ENCODE assay signal across 26 mouse cellular contexts in the genomic region with DNA sequence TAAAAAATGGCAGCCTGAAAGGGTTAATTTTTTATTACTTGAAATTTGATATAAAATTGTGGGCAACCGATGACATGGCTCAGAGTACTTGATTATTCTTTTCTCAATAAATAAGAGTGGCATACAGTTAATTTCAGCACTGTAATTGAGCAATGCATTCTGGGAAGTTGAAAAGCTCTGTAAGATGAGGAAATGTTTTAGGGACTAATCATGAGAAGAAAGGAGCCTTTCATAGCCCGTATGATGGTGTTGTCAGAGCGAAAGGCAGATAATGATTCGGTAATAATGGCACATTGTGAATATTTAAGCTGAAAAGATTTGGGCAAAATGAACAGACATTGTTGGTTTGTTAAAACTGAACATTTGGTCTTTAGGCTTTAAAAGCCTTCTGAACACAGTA.
DNase-seq lines count a peak whose midpoint lies in the region; ATAC-seq and TF ChIP-seq lines count a peak whose summit lies in the region.
"Had no signal": no experiment of that assay in that cellular context is flagged by ENCODE, and none has a peak within 500 bp of the region (broad histone marks: within the 10 kb centered on the region; RNA-seq: fewer than 3 reads in every experiment).

No protein-coding gene starts in this region.

- no peaks in the 10 kb centered on the region for H3K27me3 ChIP-seq in forebrain, embryonic 12.5 days
- H3K27me3 ChIP-seq in forebrain, embryonic 10.5 days (ENCODE audit: poor library complexity, severe bottlenecking), result no peaks in the 10 kb centered on the region
- H3K27me3 ChIP-seq in embryonic facial prominence, embryonic 14.5 days (replicated peaks; ENCODE audit: control insufficient read depth, insufficient read depth, low read length), result no peaks in the 10 kb centered on the region
- H3K27me3 ChIP-seq: heart, embryonic 12.5 days; limb, embryonic 15.5 days; liver, embryonic 13.5 days; Patski had no signal

- 18% methylated on average over 4 of the region's 4 CpGs for WGBS in forebrain, embryonic 12.5 days
- 73% methylated on average over 4 of the region's 4 CpGs for WGBS in forebrain, embryonic 10.5 days
- 44% methylated on average over 4 of the region's 4 CpGs for WGBS in embryonic facial prominence, embryonic 14.5 days

- H3K4me3 ChIP-seq in forebrain, embryonic 12.5 days (replicated peaks), result no peak overlapping the region
- no peak overlapping the region for H3K4me3 ChIP-seq in forebrain, embryonic 10.5 days
- H3K4me3 ChIP-seq in left cerebral cortex, adult 2 months, result no peak overlapping the region
- no peak overlapping the region for H3K4me3 ChIP-seq in embryonic facial prominence, embryonic 14.5 days (ENCODE audit: low read depth, low read length)
- H3K4me3 ChIP-seq: heart, embryonic 12.5 days; limb, embryonic 10.5 days; limb, embryonic 15.5 days; liver, embryonic 13.5 days; midbrain, embryonic 10.5 days had no signal

- H3K4me1 ChIP-seq in forebrain, embryonic 12.5 days, result peaks cover 19% of the 10 kb centered on the region; the same call in 1 of the 2 replicates
- peaks cover 20% of the 10 kb centered on the region for H3K4me1 ChIP-seq in forebrain, embryonic 10.5 days
- peaks cover 23% of the 10 kb centered on the region; the same call in 1 of the 2 replicates for H3K4me1 ChIP-seq in embryonic facial prominence, embryonic 14.5 days (ENCODE audit: control insufficient read depth, insufficient read depth, low read length)

- peaks cover 5% of the 10 kb centered on the region; the same call in 1 of the 2 replicates for H3K36me3 ChIP-seq in forebrain, embryonic 12.5 days (replicated peaks)
- H3K36me3 ChIP-seq in forebrain, embryonic 10.5 days (replicated peaks), result peaks cover 3% of the 10 kb centered on the region; the same call in 1 of the 2 replicates
- 0 out of 2 replicates have a peak, but pooled peaks cover 4% of the 10 kb centered on the region for H3K36me3 ChIP-seq in embryonic facial prominence, embryonic 14.5 days (ENCODE audit: control insufficient read depth, insufficient read depth, low read length)
- H3K36me3 ChIP-seq: limb, embryonic 10.5 days; limb, embryonic 15.5 days; liver, embryonic 13.5 days; midbrain, embryonic 10.5 days had no signal

- no peak overlapping the region for H3K4me2 ChIP-seq in forebrain, embryonic 12.5 days
- H3K4me2 ChIP-seq in embryonic facial prominence, embryonic 14.5 days (ENCODE audit: low read depth, low read length), result no peak overlapping the region
- H3K4me2 ChIP-seq: heart, embryonic 12.5 days; hindbrain, embryonic 14.5 days; limb, embryonic 15.5 days; liver, embryonic 13.5 days had no signal

- TF ChIP-seq CTCF in left cerebral cortex, adult 2 months (IDR thresholded peaks at IDR 0.05), result no peak

- H3K27ac ChIP-seq in forebrain, embryonic 12.5 days, result no peak overlapping the region
- H3K27ac ChIP-seq in forebrain, embryonic 10.5 days, result no peak overlapping the region
- H3K27ac ChIP-seq in left cerebral cortex, adult 2 months, result peak overlapping the region; percentile 41; the same call in 1 of the 2 replicates
- no peak overlapping the region for H3K27ac ChIP-seq in embryonic facial prominence, embryonic 14.5 days (replicated peaks; ENCODE audit: low read depth, low read length)
- H3K27ac ChIP-seq: hindbrain, embryonic 14.5 days; limb, embryonic 10.5 days; limb, embryonic 15.5 days; liver, embryonic 13.5 days; midbrain, embryonic 10.5 days had no signal

- no peak overlapping the region for H3K9ac ChIP-seq in forebrain, embryonic 12.5 days
- H3K9ac ChIP-seq in embryonic facial prominence, embryonic 14.5 days (ENCODE audit: low read depth, low read length), result no peak overlapping the region
- H3K9ac ChIP-seq: heart, embryonic 12.5 days; hindbrain, embryonic 14.5 days; limb, embryonic 15.5 days; liver, embryonic 13.5 days had no signal

- DNase-seq in forebrain, embryonic 10.5 days (ENCODE audit: extremely low spot score, low spot score), result no peak
- no peak for DNase-seq in left cerebral cortex, adult 2 months (ENCODE audit: extremely low spot score in 1 of 2, low spot score in 2 of 2)
- DNase-seq in left cerebral cortex, adult 11 months (ENCODE audit: low spot score), result no peak
- DNase-seq in embryonic facial prominence, embryonic 14.5 days (ENCODE audit: low spot score), result peak; percentile 47
- DNase-seq in urinary bladder, adult 18-20 months (ENCODE audit: low spot score in 2 of 2), result no peak
- DNase-seq: adrenal gland, postnatal 14 days; cerebellum, adult 18-20 months; cerebellum, postnatal 14 days; gastrocnemius, postnatal 14 days; heart, postnatal 4 days; kidney, postnatal 25 days; liver, embryonic 13.5 days; lung, adult 18-20 months; lung, postnatal 10 days; thymus, adult 2 months; thymus, postnatal 36 days had no signal

- intact Hi-C loops in left cerebral cortex, adult 2 months (cut with DNase I), result no loop called here

- 0 out of 2 replicates have a peak, but pooled peaks have one; percentile 27 for ATAC-seq in forebrain, embryonic 12.5 days (ENCODE audit: low FRiP score)
- no peak for ATAC-seq in embryonic facial prominence, embryonic 14.5 days (ENCODE audit: low read depth)
- 0 out of 2 replicates have a peak, but pooled peaks have one; percentile 26 for ATAC-seq in megakaryocyte progenitor cell, adult 5-6 weeks (replicated peaks; ENCODE audit: poor library complexity)
- ATAC-seq: intestine, postnatal 0 days; midbrain, embryonic 16.5 days; Patski had no signal

- no peaks in the 10 kb centered on the region for H3K9me3 ChIP-seq in forebrain, embryonic 12.5 days
- H3K9me3 ChIP-seq in forebrain, embryonic 10.5 days, result no peaks in the 10 kb centered on the region
- no peaks in the 10 kb centered on the region for H3K9me3 ChIP-seq in embryonic facial prominence, embryonic 14.5 days (ENCODE audit: control insufficient read depth, low read length)
- H3K9me3 ChIP-seq: heart, embryonic 12.5 days; limb, embryonic 10.5 days; limb, embryonic 15.5 days; liver, embryonic 13.5 days; midbrain, embryonic 10.5 days had no signal
